Mouse (Mus musculus) midbrain, embryonic 12.5 days (tissue): ENCODE results near the gene Naa38. TPM values are rescaled to one million over a fixed set of nuclear protein-coding genes. Genes with fewer than 3 reads are reported as not detected.

Source experiments
- ATAC-seq: fragments of 200-750 bp; cut with Nextera tagmentation; 2 replicates; pipeline ENCODE4 v1.8.0; 2017; ENCODE audit warnings: low read depth, moderate TSS enrichment, moderate library complexity; ENCODE audit not compliant: low FRiP score
- H3K27ac ChIP-seq: fragments of 300-500 bp; sonication (generic); replicated peaks from 2 replicates; pipeline ENCODE4 v1.5.1; 2016; ENCODE audit warnings: mild to moderate bottlenecking
- H3K27me3 ChIP-seq: fragments of 300-500 bp; sonication (generic); 2 replicates; pipeline ENCODE4 v1.6.1; 2016; ENCODE audit warnings: mild to moderate bottlenecking
- H3K36me3 ChIP-seq: fragments of 300-500 bp; sonication (generic); 2 replicates; pipeline ENCODE4 v1.6.1; 2016
- H3K4me1 ChIP-seq: fragments of 300-500 bp; sonication (generic); 2 replicates; pipeline ENCODE4 v1.6.1; 2016
- H3K4me2 ChIP-seq: fragments of 300-500 bp; sonication (generic); replicated peaks from 2 replicates; pipeline ENCODE4 v1.6.1; 2016; ENCODE audit warnings: mild to moderate bottlenecking, moderate library complexity
- H3K4me3 ChIP-seq: fragments of 300-500 bp; sonication (generic); 2 replicates; pipeline ENCODE4 v1.5.1; 2016; ENCODE audit warnings: mild to moderate bottlenecking
- H3K9ac ChIP-seq: fragments of 300-500 bp; sonication (generic); replicated peaks from 2 replicates; pipeline ENCODE4 v1.6.1; 2016; ENCODE audit warnings: mild to moderate bottlenecking, moderate library complexity
- H3K9me3 ChIP-seq: fragments of 300-500 bp; sonication (generic); 2 replicates; pipeline ENCODE4 v1.6.1; 2016; ENCODE audit warnings: mild to moderate bottlenecking
- WGBS: fragments of 180-500 bp; shearing (Covaris S2); methylation state at CpG from one replicate; pipeline ENCODE4 v1.1.7; 2016; 5-methylcytosine and 5-hydroxymethylcytosine counted together
- polyA plus RNA-seq: library from polyadenylated mRNA; unstranded; fragments of >200 nt; fragmentation: Nextera tagmentation; extraction: Ambion mirVana; gene quantifications from 2 replicates; pipeline ENCODE4 v1.2.1, GENCODE M21; 2016

The Naa38 gene
- polyA plus RNA-seq, 1 experiment from 2014 or later: 105 TPM

GRCm38 (mm10) chr11:69405397-69406200 is 10.3 kb downstream of the Naa38 start:
- Histone ChIP-seq H3K4me2 (no peak overlapping the region), H3K4me3 (no peak overlapping the region), H3K27me3 (peaks cover 5% of the 10 kb centered on the region), H3K36me3 (peaks cover 78% of the 10 kb centered on the region), H3K9me3 (no peaks in the 10 kb centered on the region), H3K27ac (no peak overlapping the region), H3K4me1 (peaks cover 26% of the 10 kb centered on the region), H3K9ac (0 out of 2 replicates have a peak overlapping the region, but pooled peaks have one; percentile 12)
- no peak for ATAC-seq
- WGBS: 91% methylated on average over 24 of the region's 24 CpGs

GRCm38 (mm10) chr11:69406282-69406681 is 11.0 kb downstream of the Naa38 start:
- Histone ChIP-seq H3K4me3 (no peak overlapping the region), H3K4me2 (no peak overlapping the region), H3K36me3 (peaks cover 71% of the 10 kb centered on the region), H3K9ac (no peak overlapping the region), H3K27ac (no peak overlapping the region), H3K4me1 (peaks cover 26% of the 10 kb centered on the region), H3K27me3 (no peaks in the 10 kb centered on the region), H3K9me3 (no peaks in the 10 kb centered on the region)
- no peak for ATAC-seq
- WGBS: 88% methylated on average over 19 of the region's 19 CpGs

DNA sequence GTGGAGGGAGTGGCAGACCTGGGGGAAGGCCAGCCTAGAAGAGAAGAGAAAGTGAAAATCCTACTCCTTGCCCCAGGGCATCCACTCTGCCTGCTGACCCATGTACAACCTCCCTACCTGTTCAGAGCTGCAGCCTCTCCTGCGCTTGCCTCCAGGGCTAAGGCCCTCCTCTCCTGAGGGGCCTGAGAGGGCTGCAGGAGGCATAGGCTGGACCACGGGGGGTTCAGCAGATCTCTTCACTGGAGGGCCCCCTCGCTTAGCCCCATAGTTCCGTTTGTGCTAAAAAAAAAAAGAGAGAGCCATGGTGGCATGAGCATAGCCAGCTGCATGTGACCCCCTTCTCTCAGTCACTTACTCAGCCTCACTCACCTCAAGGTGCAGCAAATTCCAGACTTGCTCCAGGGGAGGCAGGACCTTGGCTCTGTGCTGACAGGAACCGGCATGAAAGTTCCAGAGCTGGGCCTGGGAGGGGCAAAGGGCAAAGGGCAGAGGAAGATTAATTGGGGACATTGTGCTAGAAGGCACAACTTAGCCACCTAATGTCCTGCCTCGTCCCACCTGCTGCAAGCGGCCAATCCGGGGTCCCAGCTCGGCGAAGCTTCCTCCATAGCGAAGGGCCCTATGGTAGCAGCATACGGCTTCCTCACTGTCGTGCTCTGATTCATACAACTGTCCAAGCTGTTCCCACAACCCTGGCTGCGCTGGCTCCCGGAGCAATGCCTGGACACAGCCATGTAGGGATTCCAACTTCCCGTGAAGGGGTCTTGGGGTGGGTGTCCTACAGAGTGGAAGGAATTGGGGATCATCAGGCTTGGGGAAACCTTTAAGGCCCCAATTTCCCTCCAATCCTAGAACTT is 11.8 kb downstream of the Naa38 start:
- 93% methylated on average over 16 of the region's 16 CpGs for WGBS
- Histone ChIP-seq H3K36me3 (peaks cover 63% of the 10 kb centered on the region), H3K4me1 (peaks cover 26% of the 10 kb centered on the region), H3K9me3 (no peaks in the 10 kb centered on the region), H3K27ac (no peak overlapping the region), H3K4me3 (no peak overlapping the region), H3K4me2 (peak overlapping the region; percentile 98; the same call in 1 of the 2 replicates), H3K27me3 (no peaks in the 10 kb centered on the region), H3K9ac (no peak overlapping the region)
- ATAC-seq: no peak

DNA sequence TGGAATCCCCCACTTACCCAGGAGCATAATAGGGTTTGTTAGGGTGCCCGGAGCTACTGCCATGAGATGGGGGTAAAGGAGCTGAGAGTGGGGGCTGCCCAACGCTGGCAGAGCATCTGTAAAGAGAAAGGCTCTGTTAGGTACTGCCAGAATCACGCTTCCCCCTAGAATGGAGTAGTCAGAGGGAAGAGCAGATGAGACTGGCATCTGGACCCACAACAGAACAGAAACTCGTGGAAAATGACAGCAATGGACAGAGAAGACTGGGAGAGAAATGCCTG is 12.4 kb downstream of the Naa38 start:
- no peak for ATAC-seq
- Histone ChIP-seq H3K27ac (0 out of 2 replicates have a peak overlapping the region, but pooled peaks have one; percentile 98), H3K4me2 (peak overlapping the region; percentile 98; the same call in 1 of the 2 replicates), H3K4me1 (peaks cover 32% of the 10 kb centered on the region), H3K4me3 (peak overlapping the region; percentile 64; the same call in 1 of the 2 replicates), H3K9ac (peak overlapping the region; percentile 96; the same call in 1 of the 2 replicates), H3K27me3 (no peaks in the 10 kb centered on the region), H3K9me3 (no peaks in the 10 kb centered on the region), H3K36me3 (peaks cover 60% of the 10 kb centered on the region)
- 84% methylated on average over 4 of the region's 4 CpGs for WGBS

- peak; percentile 58 for ATAC-seq
- peaks cover 43% of the 10 kb centered on the region for H3K4me1 ChIP-seq
- peak overlapping the region; percentile 96 for H3K9ac ChIP-seq
- peak overlapping the region; percentile 64 for H3K4me3 ChIP-seq
- under 1% methylated on average over 33 of the region's 33 CpGs for WGBS
- H3K27ac ChIP-seq: peak overlapping the region; percentile 98
- H3K27me3 ChIP-seq: no peaks in the 10 kb centered on the region
- peak overlapping the region; percentile 98 for H3K4me2 ChIP-seq
- H3K9me3 ChIP-seq: no peaks in the 10 kb centered on the region
- peaks cover 56% of the 10 kb centered on the region for H3K36me3 ChIP-seq
Measured at GRCm38 (mm10) chr11:69408541-69409377, 13.5 kb downstream of the Naa38 start.

DNA sequence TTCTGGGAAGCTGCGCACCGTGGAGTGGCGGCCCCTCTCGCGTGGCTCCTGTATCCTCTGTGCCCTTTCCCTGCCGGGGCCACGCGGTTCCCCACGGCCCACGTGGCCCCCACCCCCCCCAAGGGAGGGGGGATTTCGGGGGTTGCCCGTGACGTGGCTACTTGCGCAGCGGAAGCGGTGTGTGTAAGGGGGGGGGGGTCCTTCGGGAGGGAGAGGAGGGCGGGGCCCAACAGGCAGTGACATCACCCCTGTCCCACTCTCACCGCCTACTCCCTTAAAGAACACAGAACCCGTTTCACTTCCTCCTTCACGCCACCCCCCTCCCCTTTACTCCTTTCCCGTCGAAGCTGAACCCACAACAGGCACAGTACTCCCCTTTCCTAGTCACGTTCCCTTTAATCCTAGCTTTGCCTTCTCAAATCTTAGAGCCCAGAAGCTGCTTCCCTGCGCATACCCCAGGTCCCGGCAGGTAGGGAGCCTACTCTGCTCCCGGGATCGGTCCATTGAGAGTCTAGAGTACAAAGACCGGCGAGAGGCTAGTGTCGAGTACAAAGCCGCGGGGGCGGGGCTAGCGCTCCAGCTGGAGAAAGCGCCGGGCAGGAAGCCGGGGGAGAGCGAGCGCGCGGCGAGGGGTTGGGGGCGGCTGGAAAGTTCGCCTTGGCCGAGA is 14.2 kb downstream of the Naa38 start:
- Histone ChIP-seq H3K27ac (peak overlapping the region; percentile 98), H3K4me1 (peaks cover 48% of the 10 kb centered on the region), H3K9ac (peak overlapping the region; percentile 96), H3K4me2 (peak overlapping the region; percentile 98), H3K36me3 (peaks cover 49% of the 10 kb centered on the region), H3K27me3 (no peaks in the 10 kb centered on the region), H3K4me3 (peak overlapping the region; percentile 64), H3K9me3 (no peaks in the 10 kb centered on the region)
- peak; percentile 38; the same call in 1 of the 2 replicates for ATAC-seq
- WGBS: under 1% methylated on average over 37 of the region's 46 CpGs

DNA sequence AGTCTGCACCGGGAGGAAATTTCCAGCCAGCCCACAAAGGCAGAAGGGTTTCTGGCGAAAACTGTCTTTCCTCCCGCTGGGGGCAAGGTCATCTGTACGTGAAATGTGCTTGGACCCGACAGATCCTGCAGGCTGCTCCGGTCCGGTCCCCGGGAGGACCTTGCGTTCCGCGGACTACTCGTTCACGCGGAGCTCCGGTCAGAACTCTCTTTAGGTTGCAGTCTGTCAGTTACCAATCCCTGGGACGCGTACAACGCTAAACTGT is 14.7 kb downstream of the Naa38 start:
- Histone ChIP-seq H3K4me1 (peaks cover 52% of the 10 kb centered on the region), H3K27me3 (no peaks in the 10 kb centered on the region), H3K4me2 (peak overlapping the region; percentile 98), H3K9ac (peak overlapping the region; percentile 96), H3K9me3 (no peaks in the 10 kb centered on the region), H3K4me3 (peak overlapping the region; percentile 64), H3K27ac (peak overlapping the region; percentile 98), H3K36me3 (peaks cover 44% of the 10 kb centered on the region)
- under 1% methylated on average over 18 of the region's 18 CpGs for WGBS
- ATAC-seq: no peak

- H3K27ac ChIP-seq: peak overlapping the region; percentile 98
- peaks cover 39% of the 10 kb centered on the region for H3K36me3 ChIP-seq
- WGBS: 1% methylated on average over 37 of the region's 41 CpGs
- H3K4me2 ChIP-seq: peak overlapping the region; percentile 98
- H3K9me3 ChIP-seq: no peaks in the 10 kb centered on the region
- H3K27me3 ChIP-seq: no peaks in the 10 kb centered on the region
- peaks cover 56% of the 10 kb centered on the region for H3K4me1 ChIP-seq
- peak overlapping the region; percentile 96 for H3K9ac ChIP-seq
- peak; percentile 5 for ATAC-seq
- peak overlapping the region; percentile 64 for H3K4me3 ChIP-seq
Measured at GRCm38 (mm10) chr11:69410310-69411072, 15.2 kb downstream of the Naa38 start.

GRCm38 (mm10) chr11:69411073-69411535 is 15.8 kb downstream of the Naa38 start:
- peak; percentile 41 for ATAC-seq
- Histone ChIP-seq H3K4me2 (peak overlapping the region; percentile 98), H3K9ac (peak overlapping the region; percentile 96), H3K36me3 (peaks cover 33% of the 10 kb centered on the region), H3K4me3 (peak overlapping the region; percentile 64), H3K4me1 (peaks cover 56% of the 10 kb centered on the region), H3K27ac (peak overlapping the region; percentile 98), H3K9me3 (no peaks in the 10 kb centered on the region), H3K27me3 (no peaks in the 10 kb centered on the region)
- WGBS: under 1% methylated on average over 26 of the region's 26 CpGs

DNA sequence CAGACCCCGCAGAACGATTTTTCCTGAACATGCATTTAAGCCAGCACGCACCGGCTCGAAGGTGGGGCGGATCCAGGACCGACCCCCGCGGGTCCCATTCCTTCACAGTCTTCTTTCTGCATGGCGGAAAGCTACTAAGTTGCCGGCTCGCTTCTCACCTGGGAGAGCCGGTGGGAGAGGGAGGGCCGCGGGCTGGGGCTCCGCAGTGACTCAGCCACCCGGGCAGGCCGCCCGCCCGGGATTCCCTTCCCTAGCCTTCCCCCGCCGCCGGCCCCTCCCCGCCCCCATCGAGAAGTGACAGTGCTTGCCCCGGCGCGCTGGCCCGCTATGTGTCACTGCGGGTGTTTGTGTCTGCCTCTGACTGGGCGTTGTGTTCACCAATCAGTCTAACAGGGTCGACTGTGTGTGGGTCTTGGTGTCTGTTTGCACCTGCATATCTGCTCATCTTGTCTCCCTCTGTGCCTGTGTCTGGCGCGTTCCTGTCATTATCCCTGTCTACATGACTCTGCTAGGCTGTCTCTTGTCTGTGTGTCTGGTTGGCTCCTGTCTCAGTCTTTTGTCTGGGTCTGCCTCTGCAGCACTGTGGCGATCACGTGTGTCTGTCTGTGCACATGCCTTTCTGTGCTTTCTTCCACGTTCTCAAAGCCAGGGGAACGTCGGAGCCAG is 16.4 kb downstream of the Naa38 start:
- peaks cover 27% of the 10 kb centered on the region for H3K36me3 ChIP-seq
- H3K4me3 ChIP-seq: peak overlapping the region; percentile 64
- H3K4me2 ChIP-seq: peak overlapping the region; percentile 98
- H3K27me3 ChIP-seq: no peaks in the 10 kb centered on the region
- H3K4me1 ChIP-seq: peaks cover 59% of the 10 kb centered on the region
- under 1% methylated on average over 39 of the region's 39 CpGs for WGBS
- H3K9ac ChIP-seq: peak overlapping the region; percentile 96
- H3K27ac ChIP-seq: peak overlapping the region; percentile 98
- ATAC-seq: 0 out of 2 replicates have a peak, but pooled peaks have one; percentile 1
- H3K9me3 ChIP-seq: no peaks in the 10 kb centered on the region
